Mouse (Mus musculus) brain, embryonic 14.5 days (tissue): ENCODE measurements at regions not wholly inside any gene's neighbourhood (a gene's known extent, or its start where the extent isn't known, plus 50 kb on each side); places are given as distances from the start of the nearest gene placed in this dataset.

Experiments
- CTCF ChIP-seq: fragments of 200-500 bp; IDR thresholded peaks from 2 replicates; pipeline ENCODE4 v1.5.1; 2012; ENCODE audit warnings: inconsistent platforms, mild to moderate bottlenecking, moderate library complexity, borderline replicate concordance; ENCODE audit not compliant: insufficient read depth, insufficient read length; ENCODE audit errors: extremely low read depth
- POLR2A ChIP-seq: fragments of 200-500 bp; IDR thresholded peaks from 2 replicates; pipeline ENCODE4 v1.6.1; 2012; ENCODE audit warnings: mild to moderate bottlenecking, inconsistent platforms, borderline replicate concordance; ENCODE audit not compliant: poor library complexity, insufficient read depth, insufficient read length, severe bottlenecking; ENCODE audit errors: extremely low read depth

DNA sequence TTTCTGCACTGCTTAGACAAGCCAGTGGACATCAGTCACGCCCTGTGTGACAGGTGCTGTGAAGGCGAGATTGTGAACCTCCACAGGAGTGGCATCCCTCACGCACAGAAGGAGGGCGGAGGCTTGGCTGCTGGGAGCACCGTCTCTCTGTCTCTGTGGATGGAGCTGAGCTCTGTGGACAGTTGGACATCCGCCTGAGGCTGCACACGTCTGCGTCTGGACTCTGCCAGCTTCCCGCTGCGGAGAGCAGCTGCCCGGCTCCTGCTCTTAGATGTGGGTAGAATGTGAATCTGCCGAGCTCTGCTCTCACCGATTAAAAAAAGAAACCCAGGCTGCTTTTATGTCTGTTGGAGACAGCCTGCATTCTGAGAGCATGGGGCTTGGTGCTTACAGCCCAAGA is 387.1 kb upstream of the Myt1l start:
- TF ChIP-seq POLR2A: no peak
- TF ChIP-seq CTCF: no peak
